16 mouse cellular contexts compared by ENCODE assay signal in the genomic region with DNA sequence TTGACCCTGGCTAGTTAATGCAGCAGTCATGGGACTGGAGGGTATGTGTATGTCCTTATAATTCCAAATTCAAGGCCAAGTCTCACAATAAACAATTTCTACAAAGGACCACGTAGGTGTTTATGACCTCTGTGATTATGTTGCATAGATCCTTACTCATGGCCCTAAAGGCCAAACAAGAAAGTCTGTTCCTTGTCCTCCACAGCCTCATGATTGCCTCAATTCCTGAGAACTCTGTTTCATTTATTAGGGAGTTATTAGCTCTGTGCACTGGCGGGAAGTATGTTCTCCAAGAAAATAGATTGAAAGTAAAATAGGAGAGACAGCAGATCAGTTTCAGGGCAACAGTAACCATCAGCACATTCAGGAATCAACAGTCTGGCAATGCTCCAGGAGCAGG.
DNase-seq lines count a peak whose midpoint lies in the region; ATAC-seq and TF ChIP-seq lines count a peak whose summit lies in the region.
"Had no signal": no experiment of that assay in that cellular context is flagged by ENCODE, and none has a peak within 500 bp of the region (broad histone marks: within the 10 kb centered on the region; RNA-seq: fewer than 3 reads in every experiment).

No protein-coding gene starts in this region.

- H3K9me3 ChIP-seq in limb, embryonic 11.5 days (ENCODE audit: control insufficient read depth, low read length): no peaks in the 10 kb centered on the region
- H3K9me3 ChIP-seq in limb, embryonic 10.5 days (replicated peaks): no peaks in the 10 kb centered on the region
- no peaks in the 10 kb centered on the region for H3K9me3 ChIP-seq in intestine, postnatal 0 days (ENCODE audit: control insufficient read depth)
- H3K9me3 ChIP-seq: embryonic facial prominence, embryonic 10.5 days; embryonic facial prominence, embryonic 12.5 days; forebrain, embryonic 13.5 days; forebrain, embryonic 15.5 days had no signal

- H3K27ac ChIP-seq in limb, embryonic 11.5 days (replicated peaks; ENCODE audit: low read depth, low read length): no peak overlapping the region
- H3K27ac ChIP-seq in limb, embryonic 10.5 days: no peak overlapping the region
- H3K27ac ChIP-seq in intestine, postnatal 0 days (ENCODE audit: low read depth, low read length): no peak overlapping the region
- H3K27ac ChIP-seq: embryonic facial prominence, embryonic 10.5 days; embryonic facial prominence, embryonic 12.5 days; forebrain, embryonic 13.5 days; forebrain, embryonic 15.5 days had no signal

- 55% methylated on average over 2 of the region's 2 CpGs for WGBS in limb, embryonic 11.5 days
- WGBS in limb, embryonic 10.5 days: 76% methylated on average over 2 of the region's 2 CpGs
- 60% methylated on average over 2 of the region's 2 CpGs for WGBS in intestine, postnatal 0 days

- no peaks in the 10 kb centered on the region for H3K27me3 ChIP-seq in limb, embryonic 11.5 days (ENCODE audit: control insufficient read depth, insufficient read depth, low read length)
- H3K27me3 ChIP-seq in limb, embryonic 10.5 days (ENCODE audit: low read depth, poor library complexity, severe bottlenecking): no peaks in the 10 kb centered on the region
- no peaks in the 10 kb centered on the region for H3K27me3 ChIP-seq in intestine, postnatal 0 days (replicated peaks; ENCODE audit: control insufficient read depth, insufficient read depth, low read length)
- H3K27me3 ChIP-seq: embryonic facial prominence, embryonic 12.5 days; forebrain, embryonic 13.5 days; forebrain, embryonic 15.5 days had no signal

- H3K36me3 ChIP-seq in limb, embryonic 11.5 days (ENCODE audit: control insufficient read depth, insufficient read depth, low read length): no peaks in the 10 kb centered on the region
- H3K36me3 ChIP-seq in limb, embryonic 10.5 days: no peaks in the 10 kb centered on the region
- no peaks in the 10 kb centered on the region for H3K36me3 ChIP-seq in intestine, postnatal 0 days (ENCODE audit: control insufficient read depth, insufficient read depth)
- H3K36me3 ChIP-seq: embryonic facial prominence, embryonic 10.5 days; embryonic facial prominence, embryonic 12.5 days; forebrain, embryonic 15.5 days had no signal

- no peak overlapping the region for H3K9ac ChIP-seq in limb, embryonic 11.5 days (ENCODE audit: low read length)
- no peak overlapping the region for H3K9ac ChIP-seq in intestine, postnatal 0 days (ENCODE audit: low read depth, low read length)
- H3K9ac ChIP-seq: embryonic facial prominence, embryonic 12.5 days; forebrain, embryonic 13.5 days; forebrain, embryonic 15.5 days; forebrain, postnatal 0 days had no signal

- H3K4me3 ChIP-seq in limb, embryonic 11.5 days (ENCODE audit: low read depth, low read length): no peak overlapping the region
- H3K4me3 ChIP-seq in limb, embryonic 10.5 days: no peak overlapping the region
- no peak overlapping the region for H3K4me3 ChIP-seq in intestine, postnatal 0 days (ENCODE audit: low read depth, low read length)
- H3K4me3 ChIP-seq: embryonic facial prominence, embryonic 10.5 days; embryonic facial prominence, embryonic 12.5 days; forebrain, embryonic 13.5 days; forebrain, embryonic 15.5 days had no signal

- H3K4me2 ChIP-seq in limb, embryonic 11.5 days (ENCODE audit: low read depth, severe bottlenecking): no peak overlapping the region
- H3K4me2 ChIP-seq in intestine, postnatal 0 days (replicated peaks; ENCODE audit: low read depth): no peak overlapping the region
- H3K4me2 ChIP-seq: embryonic facial prominence, embryonic 12.5 days; forebrain, embryonic 13.5 days; forebrain, embryonic 15.5 days had no signal

- ATAC-seq in limb, embryonic 11.5 days (ENCODE audit: insufficient number of reproducible peaks, low FRiP score, low TSS enrichment, low read depth): peak; percentile 60; the same call in 1 of the 2 replicates
- no peak for ATAC-seq in intestine, postnatal 0 days
- ATAC-seq: forebrain, embryonic 13.5 days; forebrain, embryonic 15.5 days; forebrain, postnatal 0 days had no signal

- no peak for TF ChIP-seq CTCF in intestine, postnatal 0 days (IDR thresholded peaks at IDR 0.05; ENCODE audit: low read depth)

- no peak for DNase-seq in limb, embryonic 11.5 days (ENCODE audit: low spot score)
- no peak for DNase-seq in limb, embryonic 10.5 days (ENCODE audit: low spot score)
- DNase-seq in forelimb bud, embryonic 11.5 days (ENCODE audit: low read depth, low spot score): peak; percentile 46
- DNase-seq in heart, adult 11 months: no peak
- DNase-seq: adrenal gland, adult 2 months; adrenal gland, postnatal 10 days; adrenal gland, postnatal 25 days; cerebellum, adult 11-12 months; cerebellum, adult 8-10 months; cerebellum, adult 9-11 months; forebrain, postnatal 0 days had no signal

- no peaks in the 10 kb centered on the region for H3K4me1 ChIP-seq in limb, embryonic 11.5 days (ENCODE audit: control insufficient read depth, insufficient read depth, low read length)
- H3K4me1 ChIP-seq in limb, embryonic 10.5 days: peaks cover 8% of the 10 kb centered on the region; the same call in 1 of the 2 replicates
- H3K4me1 ChIP-seq in intestine, postnatal 0 days (replicated peaks; ENCODE audit: control insufficient read depth, insufficient read depth, low read length): no peaks in the 10 kb centered on the region
- H3K4me1 ChIP-seq: forebrain, embryonic 13.5 days; forebrain, embryonic 15.5 days had no signal
